Mouse (Mus musculus): Measurements from ENCODE around the gene Strap.

- TF ChIP-seq CTCF (IDR thresholded peaks at IDR 0.05; ENCODE audit: insufficient read depth, low read depth, low read length) = no peak
- TF ChIP-seq POLR2A (IDR thresholded peaks at IDR 0.05; ENCODE audit: insufficient read depth, low read depth, low read length) = no peak
These were observed 38.2 kb downstream of the Strap start for GRCm38 (mm10) chr6:137772918-137773636.
